Mouse (Mus musculus) liver, embryonic 12.5 days (tissue): ENCODE data around the gene Zfp28. TPM values are rescaled to one million over a fixed set of nuclear protein-coding genes. Genes with fewer than 3 reads are reported as not detected.

Experiments used
- ATAC-seq: fragments of 200-750 bp; cut with Nextera tagmentation; 2 replicates; pipeline ENCODE4 v1.8.0; 2017; ENCODE audit warnings: moderate number of reproducible peaks, mild to moderate bottlenecking, moderate library complexity
- H3K27ac ChIP-seq: fragments of 300-500 bp; sonication (generic); 2 replicates; pipeline ENCODE4 v1.5.1; 2016; ENCODE audit warnings: mild to moderate bottlenecking
- H3K27me3 ChIP-seq: fragments of 300-500 bp; sonication (generic); replicated peaks from 2 replicates; pipeline ENCODE4 v1.6.1; 2016; ENCODE audit warnings: mild to moderate bottlenecking, moderate library complexity
- H3K36me3 ChIP-seq: fragments of 300-500 bp; sonication (generic); 2 replicates; pipeline ENCODE4 v1.6.1; 2016; ENCODE audit warnings: mild to moderate bottlenecking, moderate library complexity
- H3K4me1 ChIP-seq: fragments of 300-500 bp; sonication (generic); 2 replicates; pipeline ENCODE4 v1.6.1; 2016
- H3K4me2 ChIP-seq: fragments of 300-500 bp; sonication (generic); 2 replicates; pipeline ENCODE4 v1.6.1; 2016; ENCODE audit warnings: mild to moderate bottlenecking, moderate library complexity
- H3K4me3 ChIP-seq: fragments of 300-500 bp; sonication (generic); 2 replicates; pipeline ENCODE4 v1.5.1; 2016; ENCODE audit warnings: mild to moderate bottlenecking, moderate library complexity
- H3K9ac ChIP-seq: fragments of 300-500 bp; sonication (generic); 2 replicates; pipeline ENCODE4 v1.6.1; 2016; ENCODE audit warnings: mild to moderate bottlenecking, moderate library complexity
- H3K9me3 ChIP-seq: fragments of 300-500 bp; sonication (generic); replicated peaks from 2 replicates; pipeline ENCODE4 v1.6.1; 2016; ENCODE audit warnings: mild to moderate bottlenecking, moderate library complexity
- WGBS: fragments of 180-500 bp; shearing (Covaris S2); methylation state at CpG from one replicate; pipeline ENCODE4 v1.1.7; 2016; ENCODE audit not compliant: insufficient replicate concordance; 5-methylcytosine and 5-hydroxymethylcytosine counted together
- polyA plus RNA-seq: library from polyadenylated mRNA; unstranded; fragments of >200 nt; fragmentation: Nextera tagmentation; extraction: Ambion mirVana; gene quantifications from 2 replicates; pipeline ENCODE4 v1.2.1, GENCODE M21; 2016

Zfp28 gene
- polyA plus RNA-seq: 1.7 TPM in 2 replicates

- Histone ChIP-seq H3K27ac (peak within 1 kb of the TSS; percentile 46; the same call in 1 of the 2 replicates), H3K9me3 (no peaks in the 10 kb centered on the region)
- WGBS: under 1% methylated on average over 28 of the region's 28 CpGs
These were observed at the start of gene Zfp28 for GRCm38 (mm10) chr7:6383044-6383455. Gene Zfp28, plus strand, starts transcription at chr7:6383295.

GRCm38 (mm10) chr7:6339865-6340264 is 43.2 kb upstream of the Zfp28 start:
- Histone ChIP-seq H3K4me3 (no peak overlapping the region), H3K27ac (no peak overlapping the region), H3K9me3 (no peaks in the 10 kb centered on the region), H3K4me2 (no peak overlapping the region), H3K27me3 (no peaks in the 10 kb centered on the region; the same call in 1 of the 2 replicates), H3K36me3 (no peaks in the 10 kb centered on the region), H3K4me1 (no peaks in the 10 kb centered on the region), H3K9ac (no peak overlapping the region)
- ATAC-seq: no peak
- WGBS: 63% methylated on average over 5 of the region's 5 CpGs

More at GRCm38 (mm10) chr7:6383044-6383455, at the start of gene Zfp28:
- peak within 1 kb of the TSS; percentile 66 for H3K4me3 ChIP-seq
- peak within 1 kb of the TSS; percentile 64 for H3K9ac ChIP-seq
- no peaks in the 10 kb centered on the region for H3K27me3 ChIP-seq
- ATAC-seq: peak; percentile 93
- H3K4me1 ChIP-seq: peaks cover 25% of the 10 kb centered on the region
- peak within 1 kb of the TSS; percentile 88 for H3K4me2 ChIP-seq
- H3K36me3 ChIP-seq: no peaks in the 10 kb centered on the region; the same call in 1 of the 2 replicates

DNA sequence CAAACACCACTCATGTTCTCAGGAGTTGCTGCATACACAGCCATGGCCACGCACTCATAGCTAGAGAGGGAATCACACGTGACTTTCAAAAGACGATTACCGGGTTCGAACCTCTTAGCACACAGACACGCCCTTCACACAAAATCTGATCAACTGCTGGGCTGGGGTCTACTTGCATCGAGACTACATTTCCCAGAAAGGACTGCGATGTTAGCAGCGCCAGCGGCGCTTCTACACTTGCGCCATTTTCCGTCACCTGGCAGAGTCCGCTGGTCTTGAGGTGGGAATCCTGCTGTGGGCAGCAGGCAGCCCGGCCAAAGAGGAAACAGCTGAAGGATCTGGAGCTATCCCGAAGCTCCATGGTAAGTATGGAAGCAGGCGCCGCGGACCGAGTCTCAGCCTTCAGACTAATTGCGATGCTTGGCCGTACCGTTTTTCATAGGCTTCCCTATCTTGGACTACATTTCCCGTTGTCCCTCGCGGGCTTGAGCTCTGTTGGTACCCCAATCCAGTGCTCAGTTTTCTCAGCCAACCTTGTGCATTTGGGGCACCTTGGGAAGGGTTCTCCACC is 39.5 kb upstream of the Zfp28 start, which contains the start of gene Gm3854:
TSS of gene Gm3854 (plus strand) at position 259 of the 571 bp plus-strand sequence.
- Histone ChIP-seq H3K4me1 (no peaks in the 10 kb centered on the region), H3K9me3 (no peaks in the 10 kb centered on the region), H3K36me3 (no peaks in the 10 kb centered on the region), H3K4me2 (peak within 1 kb of the TSS; percentile 72), H3K27me3 (no peaks in the 10 kb centered on the region; the same call in 1 of the 2 replicates), H3K27ac (no peak within 1 kb of the TSS), H3K4me3 (peak within 1 kb of the TSS; percentile 60), H3K9ac (peak within 1 kb of the TSS; percentile 55)
- peak; percentile 86 for ATAC-seq
- WGBS: 1% methylated on average over 26 of the region's 26 CpGs

DNA sequence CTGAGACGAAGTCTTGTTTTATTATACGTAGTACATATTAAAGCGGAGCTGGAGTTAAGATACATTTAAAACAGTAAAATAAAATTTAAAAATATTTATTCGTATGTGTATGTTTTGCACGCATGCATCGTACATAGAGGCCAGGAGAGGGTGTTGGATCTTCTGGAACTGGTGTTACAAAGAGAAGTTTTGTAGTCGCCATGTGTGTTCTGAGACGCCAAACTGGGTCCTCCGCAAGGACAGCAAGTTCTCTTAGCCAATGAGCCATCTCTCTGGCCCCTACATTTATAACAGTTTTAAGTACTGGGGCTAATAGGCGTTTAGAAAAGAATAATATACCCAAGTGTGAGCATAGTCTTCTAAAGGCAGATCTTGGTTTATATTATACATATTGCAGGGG is 39.0 kb upstream of the Zfp28 start:
- no peaks in the 10 kb centered on the region for H3K9me3 ChIP-seq
- no peak overlapping the region for H3K27ac ChIP-seq
- H3K4me2 ChIP-seq: peak overlapping the region; percentile 72
- H3K27me3 ChIP-seq: no peaks in the 10 kb centered on the region; the same call in 1 of the 2 replicates
- no peak for ATAC-seq
- H3K9ac ChIP-seq: peak overlapping the region; percentile 55; the same call in 1 of the 2 replicates
- H3K36me3 ChIP-seq: no peaks in the 10 kb centered on the region
- 36% methylated on average over 10 of the region's 10 CpGs for WGBS
- no peaks in the 10 kb centered on the region for H3K4me1 ChIP-seq
- peak overlapping the region; percentile 60 for H3K4me3 ChIP-seq

DNA sequence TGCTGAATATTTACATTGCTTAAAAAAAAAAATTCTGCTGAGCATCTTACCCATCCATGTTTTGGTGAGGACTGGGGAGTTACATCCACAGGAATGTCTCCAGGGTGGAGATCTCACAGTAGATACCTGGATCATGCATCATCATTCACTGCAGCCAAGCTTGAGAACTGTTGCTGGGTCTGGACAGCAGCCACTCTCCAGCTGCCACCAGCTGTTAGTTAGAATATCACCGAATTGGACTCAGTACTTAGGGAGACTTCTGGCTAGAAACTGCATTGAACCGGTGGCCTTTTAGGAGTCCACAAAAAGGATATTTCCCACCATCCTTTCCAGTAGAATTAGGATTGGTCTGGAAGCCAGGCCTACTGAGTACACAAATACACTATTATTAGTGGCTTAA is 25.0 kb upstream of the Zfp28 start:
- H3K4me3 ChIP-seq: no peak overlapping the region
- 68% methylated on average over 2 of the region's 2 CpGs for WGBS
- no peak overlapping the region for H3K9ac ChIP-seq
- no peak overlapping the region for H3K4me2 ChIP-seq
- no peaks in the 10 kb centered on the region for H3K27me3 ChIP-seq
- no peak overlapping the region for H3K27ac ChIP-seq
- peaks cover 7% of the 10 kb centered on the region; the same call in 1 of the 2 replicates for H3K36me3 ChIP-seq
- H3K4me1 ChIP-seq: peaks cover 35% of the 10 kb centered on the region
- H3K9me3 ChIP-seq: no peaks in the 10 kb centered on the region
- ATAC-seq: no peak

DNA sequence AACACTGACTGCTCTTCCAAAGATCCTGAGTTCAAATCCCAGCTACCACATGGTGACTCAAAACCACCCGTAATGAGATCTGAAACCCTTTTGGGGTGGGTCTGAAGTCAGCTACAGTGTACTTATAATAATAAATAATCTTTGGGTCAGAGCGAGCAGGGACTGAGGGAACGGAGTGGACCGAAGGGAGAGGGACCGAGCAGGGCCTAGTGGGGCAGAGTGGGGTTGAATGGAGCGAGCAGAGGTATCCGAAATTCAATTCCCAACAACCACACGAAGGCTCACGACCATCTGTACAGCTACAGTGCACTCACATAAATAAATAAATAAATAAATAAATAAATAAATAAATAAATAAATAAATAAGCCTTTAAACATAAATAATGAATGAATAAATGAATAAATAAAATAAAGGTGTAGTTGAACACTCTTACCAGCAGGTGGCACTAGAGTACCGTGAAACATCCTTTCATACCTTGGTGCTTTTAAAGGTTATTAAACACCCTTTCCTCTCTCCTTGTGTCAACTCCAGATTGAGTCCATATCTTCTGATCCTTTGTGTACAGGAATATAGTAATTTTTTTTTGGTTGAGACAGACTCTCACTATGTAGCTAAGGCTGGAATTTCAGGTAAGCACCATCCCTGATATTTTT is 24.0 kb upstream of the Zfp28 start:
- Histone ChIP-seq H3K27ac (no peak overlapping the region), H3K9me3 (no peaks in the 10 kb centered on the region), H3K4me2 (no peak overlapping the region), H3K4me1 (peaks cover 41% of the 10 kb centered on the region), H3K9ac (no peak overlapping the region), H3K36me3 (no peaks in the 10 kb centered on the region), H3K27me3 (no peaks in the 10 kb centered on the region), H3K4me3 (no peak overlapping the region)
- 48% methylated on average over 10 of the region's 10 CpGs for WGBS
- no peak for ATAC-seq

DNA sequence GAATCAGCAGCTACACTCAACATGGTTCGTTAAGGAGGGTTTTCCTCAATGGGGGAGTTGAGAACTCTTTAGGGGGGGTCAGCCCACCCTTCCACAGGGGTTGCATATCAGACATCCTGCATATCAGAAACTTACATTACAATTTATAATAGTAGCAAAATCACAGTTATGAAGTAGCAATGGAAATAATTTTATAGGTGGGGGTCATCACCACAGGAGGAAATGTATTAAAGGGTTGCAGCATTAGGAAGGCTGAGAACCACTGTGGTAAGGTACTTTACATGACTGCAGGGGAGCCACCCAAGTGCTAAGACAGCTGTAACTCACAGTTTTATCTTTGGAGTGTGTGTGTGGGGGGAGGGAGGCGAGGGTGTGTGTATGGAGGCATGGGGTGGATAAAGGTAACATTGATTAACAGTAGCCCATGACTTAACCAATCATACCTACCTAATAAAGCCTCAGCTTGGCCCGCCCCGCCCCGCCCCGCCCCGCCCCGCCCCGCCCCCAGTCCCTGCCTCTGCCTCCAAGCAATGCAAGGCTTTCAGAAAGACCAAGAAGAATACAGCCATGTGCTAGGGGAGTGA is 22.5 kb upstream of the Zfp28 start:
- H3K27me3 ChIP-seq: no peaks in the 10 kb centered on the region
- no peak overlapping the region for H3K27ac ChIP-seq
- peak; percentile 36 for ATAC-seq
- H3K9me3 ChIP-seq: no peaks in the 10 kb centered on the region
- WGBS: 15% methylated on average over 2 of the region's 9 CpGs
- peak overlapping the region; percentile 77 for H3K4me2 ChIP-seq
- H3K4me1 ChIP-seq: peaks cover 51% of the 10 kb centered on the region
- H3K36me3 ChIP-seq: no peaks in the 10 kb centered on the region
- no peak overlapping the region for H3K4me3 ChIP-seq
- no peak overlapping the region for H3K9ac ChIP-seq

DNA sequence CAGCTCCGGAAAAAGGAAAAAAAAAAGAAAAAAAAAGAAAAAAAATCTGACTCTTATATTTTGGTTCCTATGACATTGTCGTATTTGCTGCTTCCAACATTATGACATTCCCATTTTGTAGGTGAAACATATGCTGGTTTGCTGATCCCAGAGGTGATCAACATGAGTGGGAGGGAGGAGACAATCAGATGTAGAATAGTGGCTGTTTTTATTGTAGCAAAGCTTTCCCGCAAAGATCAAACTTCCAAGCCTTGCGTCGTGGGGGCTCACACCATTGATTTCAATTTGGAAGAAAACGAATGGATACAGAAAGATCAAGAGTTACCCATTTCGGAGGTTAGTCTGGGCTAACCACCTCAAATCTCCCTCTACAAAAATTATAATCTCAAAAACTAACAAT is 21.3 kb upstream of the Zfp28 start:
- ATAC-seq: no peak
- H3K36me3 ChIP-seq: no peaks in the 10 kb centered on the region
- peak overlapping the region; percentile 67 for H3K4me3 ChIP-seq
- H3K27me3 ChIP-seq: no peaks in the 10 kb centered on the region
- H3K4me1 ChIP-seq: peaks cover 58% of the 10 kb centered on the region
- H3K9me3 ChIP-seq: no peaks in the 10 kb centered on the region
- peak overlapping the region; percentile 59 for H3K9ac ChIP-seq
- H3K4me2 ChIP-seq: peak overlapping the region; percentile 77
- H3K27ac ChIP-seq: peak overlapping the region; percentile 84
- WGBS: 27% methylated on average over 7 of the region's 7 CpGs

DNA sequence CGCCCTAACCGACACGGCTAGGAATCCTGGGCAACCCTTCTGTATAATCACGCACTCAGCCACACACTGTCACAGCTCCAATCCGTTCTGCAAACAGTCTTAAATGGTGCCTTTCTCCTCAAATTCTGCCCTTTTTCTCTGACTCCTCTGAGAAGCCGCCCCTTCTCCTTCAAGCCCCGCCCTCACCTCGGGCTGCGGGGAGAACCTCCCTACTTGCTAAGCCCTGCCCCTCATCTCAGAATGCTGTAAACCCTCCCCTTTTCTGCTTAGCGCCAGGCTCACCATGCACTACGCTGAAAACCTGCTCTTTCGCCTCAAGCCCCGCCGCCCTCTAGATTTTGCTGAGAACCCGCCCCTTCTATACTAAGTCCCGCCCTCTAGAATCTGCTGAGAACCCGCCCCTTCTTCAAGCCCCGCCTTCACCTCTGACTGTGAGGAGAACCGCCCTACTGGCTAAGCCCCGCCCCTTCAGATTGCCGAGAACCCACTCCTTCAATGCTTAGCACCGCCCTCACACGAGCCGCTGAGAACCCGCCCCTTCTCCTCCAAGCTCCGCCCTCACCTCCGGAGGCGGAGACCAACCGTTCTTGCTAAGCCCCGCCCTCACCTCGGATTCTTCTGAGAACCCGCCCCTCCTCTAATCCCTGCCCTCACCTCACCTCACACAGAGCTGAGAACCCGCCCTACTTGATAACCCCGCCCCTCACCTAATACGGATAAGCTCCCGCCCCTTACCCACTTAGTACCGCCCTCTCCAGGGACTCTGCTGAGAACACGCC is 20.6 kb upstream of the Zfp28 start:
- under 1% methylated on average over 38 of the region's 38 CpGs for WGBS
- peaks cover 65% of the 10 kb centered on the region for H3K4me1 ChIP-seq
- peak overlapping the region; percentile 84 for H3K27ac ChIP-seq
- H3K27me3 ChIP-seq: no peaks in the 10 kb centered on the region
- H3K4me2 ChIP-seq: peak overlapping the region; percentile 77
- H3K9ac ChIP-seq: peak overlapping the region; percentile 74
- ATAC-seq: peak; percentile 85
- H3K36me3 ChIP-seq: no peaks in the 10 kb centered on the region
- H3K9me3 ChIP-seq: no peaks in the 10 kb centered on the region
- peak overlapping the region; percentile 67 for H3K4me3 ChIP-seq

DNA sequence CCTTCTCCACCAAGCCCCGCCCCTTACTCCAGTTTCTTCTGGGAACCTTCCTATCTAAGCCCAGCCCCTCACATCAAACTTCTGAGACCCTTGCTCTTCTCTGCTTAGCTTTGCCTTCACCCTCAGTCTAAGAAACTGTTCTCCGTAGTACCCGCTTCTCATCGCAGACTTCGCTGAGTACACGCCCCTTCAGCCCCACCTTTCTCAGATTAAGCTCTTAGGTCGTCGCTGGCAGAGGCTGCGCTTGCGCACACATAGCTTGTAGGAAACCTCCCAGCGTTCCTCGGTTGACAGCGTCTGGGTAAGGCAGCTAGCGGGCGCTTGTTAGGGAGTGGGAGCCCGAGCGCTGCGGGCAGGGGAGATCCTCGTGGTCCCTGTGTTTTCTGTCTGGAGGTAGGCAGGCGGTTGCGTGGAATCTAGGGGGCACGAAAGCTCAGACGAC is 20.0 kb upstream of the Zfp28 start, which contains the start of gene Zfp78:
TSS of gene Zfp78 (plus strand) at position 234 of the 442 bp plus-strand sequence.
- ATAC-seq: peak; percentile 79
- H3K9me3 ChIP-seq: no peaks in the 10 kb centered on the region
- H3K27me3 ChIP-seq: no peaks in the 10 kb centered on the region
- WGBS: under 1% methylated on average over 23 of the region's 23 CpGs
- peak within 1 kb of the TSS; percentile 74 for H3K9ac ChIP-seq
- peak within 1 kb of the TSS; percentile 67 for H3K4me3 ChIP-seq
- peak within 1 kb of the TSS; percentile 84 for H3K27ac ChIP-seq
- peak within 1 kb of the TSS; percentile 77 for H3K4me2 ChIP-seq
- peaks cover 71% of the 10 kb centered on the region for H3K4me1 ChIP-seq
- H3K36me3 ChIP-seq: no peaks in the 10 kb centered on the region

DNA sequence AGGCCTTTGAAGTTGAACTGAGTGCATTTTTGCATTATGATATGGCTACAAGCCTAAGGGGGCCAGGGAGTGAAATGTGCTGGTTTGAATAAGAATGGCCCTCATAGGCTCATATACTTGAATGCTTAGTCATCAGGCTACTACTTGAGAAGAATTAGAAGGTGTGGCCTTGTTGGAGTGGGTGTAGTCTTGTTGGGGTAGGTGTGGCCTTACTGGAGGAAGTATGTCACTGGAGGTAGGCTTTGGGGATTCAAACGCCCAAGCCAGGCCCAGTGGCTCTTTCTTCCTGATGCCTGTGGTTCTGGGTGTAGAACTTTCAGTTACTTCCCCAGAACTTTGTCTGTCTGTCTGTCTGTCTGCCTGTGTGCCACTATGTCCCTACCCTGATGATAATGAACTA is 18.3 kb upstream of the Zfp28 start:
- no peaks in the 10 kb centered on the region for H3K9me3 ChIP-seq
- H3K36me3 ChIP-seq: no peaks in the 10 kb centered on the region
- H3K4me2 ChIP-seq: no peak overlapping the region
- no peak for ATAC-seq
- no peak overlapping the region for H3K4me3 ChIP-seq
- H3K27me3 ChIP-seq: no peaks in the 10 kb centered on the region
- H3K9ac ChIP-seq: no peak overlapping the region
- peaks cover 83% of the 10 kb centered on the region for H3K4me1 ChIP-seq
- H3K27ac ChIP-seq: no peak overlapping the region
- 82% methylated on average over 1 of the region's 1 CpGs for WGBS
